Mouse (Mus musculus): ENCODE data around the gene Mtmr10.

- TF ChIP-seq POLR2A (IDR thresholded peaks at IDR 0.05; ENCODE audit: control insufficient read depth, low read depth, low read length), result no peak
- no peak for TF ChIP-seq CTCF (IDR thresholded peaks at IDR 0.05; ENCODE audit: control insufficient read depth, insufficient read depth, insufficient replicate concordance, low read depth, low read length)
Measured at GRCm38 (mm10) chr7:64271926-64272325, 15.5 kb upstream of the Mtmr10 start.
